Mouse (Mus musculus): Measurements from ENCODE around the gene Tgm4. TPM values are rescaled to one million over a fixed set of nuclear protein-coding genes. Genes with fewer than 3 reads are reported as not detected.
A peak's percentile ranks its signal among the peaks of the same experiment; 100 is the strongest.

Gene Tgm4
- polyA plus RNA-seq (2015; fragmentation: Nextera tagmentation; extraction: Ambion mirVana), result 0.37 and 0.42 TPM in 2 replicates

DNA sequence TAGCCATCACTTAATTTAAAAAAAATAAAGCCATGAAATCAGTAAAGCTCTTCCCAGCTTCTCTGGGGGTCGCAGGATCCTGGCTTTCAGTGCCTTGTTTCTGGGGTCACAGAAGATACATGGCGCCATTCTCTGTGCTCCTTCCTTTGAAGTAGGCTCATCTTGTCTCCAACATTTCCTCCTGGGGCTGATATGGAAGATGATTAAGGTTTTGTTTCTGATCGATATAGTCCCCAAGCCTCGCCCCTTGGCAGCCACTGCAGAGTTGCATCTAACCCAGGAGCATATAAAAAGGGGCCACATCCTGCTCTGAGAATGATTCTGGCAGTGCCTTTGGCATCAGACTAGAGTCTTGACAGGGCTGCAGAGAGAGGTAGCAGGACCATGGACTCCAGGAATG is at the start of gene Tgm4:
TSS of gene Tgm4 (plus strand) at position 301 of the 400 bp plus-strand sequence.
- 89% methylated on average over 4 of the region's 4 CpGs for WGBS
- Histone ChIP-seq H3K27ac (ENCODE audit: low read length) (no peak within 1 kb of the TSS), H3K36me3 (ENCODE audit: control insufficient read depth, insufficient read depth, low read length) (no peaks in the 10 kb centered on the region), H3K9me3 (ENCODE audit: control insufficient read depth, low read length) (no peaks in the 10 kb centered on the region), H3K4me2 (ENCODE audit: low read depth, low read length) (no peak within 1 kb of the TSS), H3K4me3 (ENCODE audit: low read length) (no peak within 1 kb of the TSS), H3K9ac (ENCODE audit: low read depth, low read length) (no peak within 1 kb of the TSS), H3K4me1 (ENCODE audit: control insufficient read depth, insufficient read depth, low read length) (no peaks in the 10 kb centered on the region), H3K27me3 (replicated peaks; ENCODE audit: control insufficient read depth, insufficient read depth, low read length) (no peaks in the 10 kb centered on the region)
- ATAC-seq, result no peak

DNA sequence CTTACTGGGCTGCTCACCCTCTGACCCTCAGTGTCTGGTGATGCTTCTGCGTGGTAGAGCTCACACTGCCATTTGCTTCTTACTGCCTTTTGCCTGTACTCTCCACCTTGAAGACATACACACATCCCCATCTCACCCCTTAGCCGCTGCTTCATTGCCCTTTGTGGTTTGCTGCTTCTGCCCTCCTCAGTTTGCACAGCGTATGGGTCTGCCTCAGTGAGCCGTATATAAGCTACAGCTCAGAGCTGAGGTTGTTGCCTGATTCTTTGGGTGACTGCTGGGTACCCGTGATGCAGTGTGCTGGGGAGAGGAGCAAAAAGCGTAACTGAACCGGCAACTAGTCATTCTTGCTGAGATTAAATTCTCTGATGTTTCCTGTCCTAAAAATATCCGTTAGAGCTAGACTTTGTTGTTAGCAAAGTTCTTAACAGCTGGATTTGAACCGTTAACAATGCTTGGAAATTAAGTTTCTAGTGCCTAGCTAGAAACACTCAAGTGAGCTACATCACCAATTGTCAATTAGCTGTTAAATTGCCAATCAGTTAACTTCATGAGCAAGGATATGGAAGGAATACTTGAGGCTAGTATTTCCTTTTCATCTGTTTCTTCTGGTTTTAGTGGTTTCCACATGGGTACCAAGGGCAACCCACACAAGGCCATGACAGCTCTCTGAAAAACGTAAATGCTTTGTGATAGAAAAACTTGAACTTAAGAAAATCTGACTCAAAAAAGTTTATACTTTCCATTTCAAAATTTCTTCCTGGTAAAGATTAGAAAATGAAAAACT is 35.9 kb upstream of the Tgm4 start:
- H3K4me1 ChIP-seq (ENCODE audit: control insufficient read depth, insufficient read depth, low read length), result no peaks in the 10 kb centered on the region
- ATAC-seq, result no peak
- peaks cover 11% of the 10 kb centered on the region for H3K36me3 ChIP-seq (ENCODE audit: control insufficient read depth, insufficient read depth, low read length)
- no peak overlapping the region for H3K4me3 ChIP-seq (ENCODE audit: low read length)
- H3K27ac ChIP-seq (ENCODE audit: low read length), result no peak overlapping the region
- no peaks in the 10 kb centered on the region for H3K27me3 ChIP-seq (replicated peaks; ENCODE audit: control insufficient read depth, insufficient read depth, low read length)
- H3K4me2 ChIP-seq (ENCODE audit: low read depth, low read length), result no peak overlapping the region
- no peaks in the 10 kb centered on the region for H3K9me3 ChIP-seq (ENCODE audit: control insufficient read depth, low read length)
- H3K9ac ChIP-seq (ENCODE audit: low read depth, low read length), result no peak overlapping the region
- WGBS, result 92% methylated on average over 10 of the region's 10 CpGs

GRCm38 (mm10) chr9:122999193-122999586 is 35.3 kb upstream of the Tgm4 start:
- WGBS, result 94% methylated on average over 4 of the region's 4 CpGs

DNA sequence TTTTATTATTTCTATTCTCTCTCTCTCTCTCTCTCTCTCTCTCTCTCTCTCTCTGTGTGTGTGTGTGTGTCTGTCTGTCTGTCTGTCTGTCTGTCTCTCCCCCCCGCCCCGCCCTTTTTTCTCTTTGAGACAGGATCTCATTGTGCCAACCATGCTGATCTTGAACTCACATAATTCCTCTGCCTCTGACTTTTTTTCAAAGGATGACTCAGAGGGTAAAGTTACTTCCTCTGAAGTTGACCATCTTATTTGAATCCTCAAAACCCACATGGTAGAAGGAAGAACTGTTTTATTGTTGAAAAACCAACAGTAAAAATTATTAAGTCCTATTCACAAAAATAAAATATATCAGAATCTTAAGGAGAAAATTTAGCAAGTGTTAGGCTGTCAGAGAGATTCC is 29.8 kb upstream of the Tgm4 start:
- no peak overlapping the region for H3K4me2 ChIP-seq (ENCODE audit: low read depth, low read length)
- no peak overlapping the region for H3K9ac ChIP-seq (ENCODE audit: low read depth, low read length)
- no peaks in the 10 kb centered on the region for H3K4me1 ChIP-seq (ENCODE audit: control insufficient read depth, insufficient read depth, low read length)
- H3K36me3 ChIP-seq (ENCODE audit: control insufficient read depth, insufficient read depth, low read length), result peaks cover 11% of the 10 kb centered on the region
- 97% methylated on average over 2 of the region's 2 CpGs for WGBS
- H3K27ac ChIP-seq (ENCODE audit: low read length), result no peak overlapping the region
- no peaks in the 10 kb centered on the region for H3K9me3 ChIP-seq (ENCODE audit: control insufficient read depth, low read length)
- H3K4me3 ChIP-seq (ENCODE audit: low read length), result no peak overlapping the region
- no peaks in the 10 kb centered on the region for H3K27me3 ChIP-seq (replicated peaks; ENCODE audit: control insufficient read depth, insufficient read depth, low read length)
- ATAC-seq, result no peak

More at GRCm38 (mm10) chr9:122999193-122999586, 35.3 kb upstream of the Tgm4 start:
- no peak for ATAC-seq
- Histone ChIP-seq H3K27ac (ENCODE audit: low read length) (no peak overlapping the region), H3K9me3 (ENCODE audit: control insufficient read depth, low read length) (no peaks in the 10 kb centered on the region), H3K4me2 (ENCODE audit: low read depth, low read length) (no peak overlapping the region), H3K36me3 (ENCODE audit: control insufficient read depth, insufficient read depth, low read length) (peaks cover 12% of the 10 kb centered on the region), H3K4me1 (ENCODE audit: control insufficient read depth, insufficient read depth, low read length) (no peaks in the 10 kb centered on the region), H3K27me3 (replicated peaks; ENCODE audit: control insufficient read depth, insufficient read depth, low read length) (no peaks in the 10 kb centered on the region), H3K9ac (ENCODE audit: low read depth, low read length) (no peak overlapping the region), H3K4me3 (ENCODE audit: low read length) (no peak overlapping the region)

- Histone ChIP-seq H3K4me3 (ENCODE audit: low read length) (no peak overlapping the region), H3K27ac (ENCODE audit: low read length) (no peak overlapping the region), H3K36me3 (ENCODE audit: control insufficient read depth, insufficient read depth, low read length) (peaks cover 11% of the 10 kb centered on the region), H3K4me1 (ENCODE audit: control insufficient read depth, insufficient read depth, low read length) (no peaks in the 10 kb centered on the region), H3K9me3 (ENCODE audit: control insufficient read depth, low read length) (no peaks in the 10 kb centered on the region), H3K9ac (ENCODE audit: low read depth, low read length) (no peak overlapping the region), H3K27me3 (replicated peaks; ENCODE audit: control insufficient read depth, insufficient read depth, low read length) (no peaks in the 10 kb centered on the region), H3K4me2 (ENCODE audit: low read depth, low read length) (no peak overlapping the region)
- ATAC-seq, result no peak
- WGBS, result 62% methylated on average over 6 of the region's 6 CpGs
Observed at GRCm38 (mm10) chr9:123006071-123006470, 28.5 kb upstream of the Tgm4 start.

DNA sequence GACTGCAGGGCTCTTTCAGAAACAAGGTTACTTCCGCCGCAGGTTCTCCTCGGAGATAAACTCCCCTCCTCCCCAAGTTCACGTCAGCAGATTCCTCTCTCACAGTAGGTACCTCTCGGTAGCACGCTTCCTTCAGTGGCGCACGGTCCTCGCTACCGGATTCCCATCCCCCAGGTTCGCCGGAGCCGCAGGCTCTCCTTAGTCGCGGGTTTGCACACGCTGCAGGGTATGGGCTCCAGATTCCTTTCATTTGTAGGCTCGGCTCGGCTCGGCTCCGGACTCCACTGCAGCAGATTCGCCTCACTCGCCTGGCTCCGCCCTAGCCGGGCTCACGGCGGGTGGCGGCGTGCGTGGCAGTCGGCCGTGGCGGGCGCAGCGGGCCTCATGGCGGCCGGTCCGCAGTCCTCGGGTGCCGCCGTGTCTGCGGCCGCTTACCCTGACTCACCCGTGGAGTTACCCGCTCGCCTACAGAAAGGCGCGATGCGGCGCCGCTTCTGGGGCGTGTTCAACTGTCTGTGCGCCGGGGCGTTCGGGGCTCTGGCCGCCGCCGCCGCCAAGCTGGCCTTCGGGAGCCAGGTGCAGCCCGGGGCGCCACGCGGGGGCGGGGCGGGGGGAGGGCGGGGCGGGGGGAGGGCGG is 13.4 kb upstream of the Tgm4 start, which contains the start of gene Tmem42:
TSS of gene Tmem42 (plus strand) at position 332 of the 637 bp plus-strand sequence.
- whole genome bisulfite sequencing, result under 1% methylated on average over 54 of the region's 69 CpGs
- Histone ChIP-seq H3K36me3 (ENCODE audit: control insufficient read depth, insufficient read depth, low read length) (no peaks in the 10 kb centered on the region), H3K4me3 (ENCODE audit: low read length) (peak within 1 kb of the TSS; percentile 79), H3K9ac (ENCODE audit: low read depth, low read length) (peak within 1 kb of the TSS; percentile 83), H3K27ac (ENCODE audit: low read length) (peak within 1 kb of the TSS; percentile 97), H3K27me3 (replicated peaks; ENCODE audit: control insufficient read depth, insufficient read depth, low read length) (no peaks in the 10 kb centered on the region), H3K4me2 (ENCODE audit: low read depth, low read length) (peak within 1 kb of the TSS; percentile 86), H3K9me3 (ENCODE audit: control insufficient read depth, low read length) (no peaks in the 10 kb centered on the region), H3K4me1 (ENCODE audit: control insufficient read depth, insufficient read depth, low read length) (peaks cover 14% of the 10 kb centered on the region)
- ATAC-seq, result peak; percentile 99

GRCm38 (mm10) chr9:123021636-123022379 is 12.7 kb upstream of the Tgm4 start:
- ATAC-seq, result no peak
- WGBS, result 33% methylated on average over 18 of the region's 24 CpGs

DNA sequence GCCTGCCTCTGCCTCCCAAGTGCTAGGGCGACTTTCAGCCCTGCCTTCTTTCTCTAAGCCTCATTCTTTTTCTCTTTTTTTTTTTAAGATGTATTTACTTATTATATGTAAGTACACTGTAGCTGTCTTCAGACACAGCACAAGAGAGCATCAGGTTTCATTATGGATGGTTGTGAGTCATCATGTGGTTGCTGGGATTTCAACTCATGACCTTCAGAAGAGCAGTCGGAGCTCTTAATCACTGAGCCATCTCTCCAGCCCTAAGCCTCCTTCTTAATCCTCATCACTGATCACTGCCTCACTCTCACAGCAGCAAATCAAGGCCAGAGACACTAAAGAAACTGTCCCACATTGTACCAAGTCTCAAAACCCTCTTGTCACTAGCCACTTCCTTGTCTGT is 10.3 kb upstream of the Tgm4 start:
- no peaks in the 10 kb centered on the region for H3K27me3 ChIP-seq (replicated peaks; ENCODE audit: control insufficient read depth, insufficient read depth, low read length)
- no peak for ATAC-seq
- no peak overlapping the region for H3K4me2 ChIP-seq (ENCODE audit: low read depth, low read length)
- no peak overlapping the region for H3K4me3 ChIP-seq (ENCODE audit: low read length)
- no peak overlapping the region for H3K27ac ChIP-seq (ENCODE audit: low read length)
- 84% methylated on average over 2 of the region's 2 CpGs for WGBS
- peaks cover 13% of the 10 kb centered on the region for H3K4me1 ChIP-seq (ENCODE audit: control insufficient read depth, insufficient read depth, low read length)
- no peaks in the 10 kb centered on the region for H3K9me3 ChIP-seq (ENCODE audit: control insufficient read depth, low read length)
- H3K36me3 ChIP-seq (ENCODE audit: control insufficient read depth, insufficient read depth, low read length), result no peaks in the 10 kb centered on the region
- no peak overlapping the region for H3K9ac ChIP-seq (ENCODE audit: low read depth, low read length)

More at GRCm38 (mm10) chr9:123021636-123022379, 12.7 kb upstream of the Tgm4 start:
- Histone ChIP-seq H3K4me2 (ENCODE audit: low read depth, low read length) (peak overlapping the region; percentile 86), H3K36me3 (ENCODE audit: control insufficient read depth, insufficient read depth, low read length) (no peaks in the 10 kb centered on the region), H3K27me3 (replicated peaks; ENCODE audit: control insufficient read depth, insufficient read depth, low read length) (no peaks in the 10 kb centered on the region), H3K9ac (ENCODE audit: low read depth, low read length) (peak overlapping the region; percentile 83), H3K4me3 (ENCODE audit: low read length) (peak overlapping the region; percentile 79), H3K9me3 (ENCODE audit: control insufficient read depth, low read length) (no peaks in the 10 kb centered on the region), H3K27ac (ENCODE audit: low read length) (no peak overlapping the region), H3K4me1 (ENCODE audit: control insufficient read depth, insufficient read depth, low read length) (peaks cover 14% of the 10 kb centered on the region)
